Mouse (Mus musculus): Measurements from ENCODE around the gene Tmtc2.

The Tmtc2 gene

GRCm38 (mm10) chr10:105403931-105404330, 170.3 kb downstream of the Tmtc2 start:
- peak; percentile 32 for DNase-seq

- no peak for DNase-seq
Observed at GRCm38 (mm10) chr10:105402481-105402779, 171.8 kb downstream of the Tmtc2 start.

GRCm38 (mm10) chr10:105401754-105402480, 172.3 kb downstream of the Tmtc2 start:
- DNase-seq = no peak

- DNase-seq = no peak
Observed at GRCm38 (mm10) chr10:105399316-105399715, 174.9 kb downstream of the Tmtc2 start.

- DNase-seq = no peak
Observed at GRCm38 (mm10) chr10:105384065-105384464, 190.2 kb downstream of the Tmtc2 start.

GRCm38 (mm10) chr10:105381705-105382104, 192.5 kb downstream of the Tmtc2 start:
- no peak for DNase-seq

- no peak for DNase-seq
Observed at GRCm38 (mm10) chr10:105381202-105381601, 193.0 kb downstream of the Tmtc2 start.

- no peak for DNase-seq
Observed at GRCm38 (mm10) chr10:105380584-105380983, 193.7 kb downstream of the Tmtc2 start.

- DNase-seq = no peak
Observed at GRCm38 (mm10) chr10:105377711-105378110, 196.5 kb downstream of the Tmtc2 start.

GRCm38 (mm10) chr10:105373265-105373664, 201.0 kb downstream of the Tmtc2 start:
- no peak for DNase-seq

- no peak for DNase-seq
Observed at GRCm38 (mm10) chr10:105368242-105368641, 206.0 kb downstream of the Tmtc2 start.

GRCm38 (mm10) chr10:105364480-105364879, 209.8 kb downstream of the Tmtc2 start:
- no peak for DNase-seq

GRCm38 (mm10) chr10:105350301-105350700, 223.9 kb downstream of the Tmtc2 start:
- no peak for DNase-seq

- DNase-seq = no peak
Observed at GRCm38 (mm10) chr10:105345920-105346319, 228.3 kb downstream of the Tmtc2 start.

- no peak for DNase-seq
Observed at GRCm38 (mm10) chr10:105332856-105333255, 241.4 kb downstream of the Tmtc2 start.

GRCm38 (mm10) chr10:105330327-105330726, 243.9 kb downstream of the Tmtc2 start:
- DNase-seq = no peak

GRCm38 (mm10) chr10:105323646-105324192, 250.5 kb downstream of the Tmtc2 start:
- DNase-seq = no peak

- DNase-seq = no peak
Observed at GRCm38 (mm10) chr10:105319299-105320057, 254.8 kb downstream of the Tmtc2 start.

GRCm38 (mm10) chr10:105318869-105319268, 255.4 kb downstream of the Tmtc2 start:
- no peak for DNase-seq

- peak; percentile 2 for DNase-seq
Observed at GRCm38 (mm10) chr10:105312986-105313385, 261.3 kb downstream of the Tmtc2 start.

GRCm38 (mm10) chr10:105297560-105297959, 276.7 kb downstream of the Tmtc2 start:
- no peak for DNase-seq

GRCm38 (mm10) chr10:105292961-105293360, 281.3 kb downstream of the Tmtc2 start:
- no peak for DNase-seq

GRCm38 (mm10) chr10:105288472-105288871, 285.8 kb downstream of the Tmtc2 start:
- no peak for DNase-seq

- no peak for DNase-seq
Observed at GRCm38 (mm10) chr10:105287575-105287974, 286.7 kb downstream of the Tmtc2 start.
